Mouse (Mus musculus) CH12.LX (cell line): Measurements from ENCODE around the gene Ntm. TPM values are rescaled to one million over a fixed set of nuclear protein-coding genes. Genes with fewer than 3 reads are reported as not detected.

Experiments used
- DNase-seq: peaks from one replicate; pipeline ENCODE4 v3.0.0-alpha.2; 2013; ENCODE audit errors: extremely low read depth
- H3K27ac ChIP-seq: 2 replicates; pipeline ENCODE4 v1.5.1; 2012; ENCODE audit warnings: low read depth, mild to moderate bottlenecking, control low read depth, moderate library complexity; ENCODE audit not compliant: insufficient read depth
- H3K27me3 ChIP-seq: replicated peaks from 2 replicates; pipeline ENCODE3; 2012; ENCODE audit warnings: inconsistent platforms
- H3K36me3 ChIP-seq, 2 experiments: replicated peaks in 1 of 2; 2 replicates each; pipeline versions ENCODE3 to v1.6.1; 2012; ENCODE audit warnings: inconsistent platforms in 1 of 2, low read length in 1 of 2, mild to moderate bottlenecking in 1 of 2, mixed read lengths in 1 of 2, moderate library complexity in 1 of 2; ENCODE audit not compliant: control insufficient read depth in 1 of 2, insufficient read depth in 1 of 2
- H3K4me1 ChIP-seq, 2 experiments: 2 replicates each; pipeline ENCODE4 v1.6.1; 2012; ENCODE audit warnings: inconsistent platforms in 1 of 2, moderate library complexity in 1 of 2; ENCODE audit not compliant: insufficient read depth in 2 of 2, control insufficient read depth in 1 of 2
- H3K4me2 ChIP-seq: 2 replicates; pipeline ENCODE4 v1.6.1; 2012; ENCODE audit warnings: low read depth, mild to moderate bottlenecking, control low read depth; ENCODE audit not compliant: poor library complexity, insufficient read depth, severe bottlenecking
- H3K4me3 ChIP-seq, 3 experiments: fragments of 150-350 bp in 1 of 3; sonication (generic) in 1 of 3; replicated peaks in 1 of 3; 2 replicates each; pipeline versions ENCODE3 to v1.5.1; 2011 to 2012; ENCODE audit warnings: low read depth in 2 of 3, low read length in 2 of 3, mild to moderate bottlenecking in 2 of 3, moderate library complexity in 2 of 3, control low read depth in 1 of 3, improper control_type of control experiment in 1 of 3, inconsistent platforms in 1 of 3, mixed read lengths in 1 of 3; ENCODE audit not compliant: poor library complexity in 1 of 3
- H3K79me2 ChIP-seq: replicated peaks from 2 replicates; pipeline ENCODE4 v1.6.1; 2012; ENCODE audit warnings: mild to moderate bottlenecking, moderate library complexity; ENCODE audit not compliant: control insufficient read depth, poor library complexity, insufficient read depth, severe bottlenecking; ENCODE audit errors: extremely low read depth
- H3K9ac ChIP-seq: 2 replicates; pipeline ENCODE4 v1.6.1; 2012; ENCODE audit warnings: low read depth, mild to moderate bottlenecking, control low read depth, moderate library complexity; ENCODE audit not compliant: insufficient read depth
- H3K9me3 ChIP-seq: replicated peaks from 2 replicates; pipeline ENCODE3; 2012; ENCODE audit warnings: low read length, inconsistent platforms, mixed read lengths
- CHD2 ChIP-seq: IDR thresholded peaks from 2 replicates; pipeline ENCODE4 v1.6.1; 2011; ENCODE audit warnings: low read length, improper control_type of control experiment
- EP300 ChIP-seq: IDR thresholded peaks from 2 replicates; pipeline ENCODE4 v1.6.1; 2011; ENCODE audit warnings: low read length, improper control_type of control experiment
- GABPA ChIP-seq: IDR thresholded peaks from 2 replicates; pipeline ENCODE4 v1.6.1; 2012; ENCODE audit warnings: low read depth, low read length, improper control_type of control experiment, inconsistent platforms; ENCODE audit not compliant: insufficient replicate concordance
- HCFC1 ChIP-seq: IDR thresholded peaks from 2 replicates; pipeline ENCODE4 v1.6.1; 2012; ENCODE audit warnings: low read depth, mild to moderate bottlenecking, inconsistent platforms, low read length, improper control_type of control experiment
- JUND ChIP-seq: conservative IDR thresholded peaks from 2 replicates; pipeline ENCODE4 v1.6.1; 2011; ENCODE audit warnings: low read depth, low read length, improper control_type of control experiment
- KAT2A ChIP-seq: IDR thresholded peaks from 2 replicates; pipeline ENCODE4 v1.6.1; 2012; ENCODE audit warnings: low read length, improper control_type of control experiment, inconsistent platforms; ENCODE audit not compliant: insufficient replicate concordance
- MAX ChIP-seq: IDR thresholded peaks from 2 replicates; pipeline ENCODE4 v1.6.1; 2011; ENCODE audit warnings: low read length, improper control_type of control experiment
- MEF2A ChIP-seq: IDR thresholded peaks from 2 replicates; pipeline ENCODE4 v1.6.1; 2014; ENCODE audit warnings: low read depth, mild to moderate bottlenecking, inconsistent platforms, low read length, improper control_type of control experiment, borderline replicate concordance
- MXI1 ChIP-seq: IDR thresholded peaks from 2 replicates; pipeline ENCODE4 v1.6.1; 2011; ENCODE audit warnings: mild to moderate bottlenecking, low read depth, low read length, improper control_type of control experiment
- NELFE ChIP-seq: IDR thresholded peaks from 2 replicates; pipeline ENCODE4 v1.6.1; 2011; ENCODE audit warnings: low read depth, low read length, improper control_type of control experiment
- NRF1 ChIP-seq: IDR thresholded peaks from 2 replicates; pipeline ENCODE4 v1.6.1; 2014; ENCODE audit warnings: low read depth, mild to moderate bottlenecking, inconsistent platforms, low read length, improper control_type of control experiment, moderate library complexity
- PAX5 ChIP-seq: IDR thresholded peaks from 2 replicates; pipeline ENCODE4 v1.6.1; 2012; ENCODE audit warnings: low read length, inconsistent platforms, mixed read lengths
- POLR2A ChIP-seq: IDR thresholded peaks from 2 replicates; pipeline ENCODE4 v1.6.1; 2011; ENCODE audit warnings: low read depth, mild to moderate bottlenecking, improper control_type of control experiment, low read length
- RAD21 ChIP-seq: IDR thresholded peaks from 2 replicates; pipeline ENCODE4 v1.6.1; 2011; ENCODE audit warnings: low read depth, mild to moderate bottlenecking, low read length, improper control_type of control experiment, moderate library complexity
- RCOR1 ChIP-seq: conservative IDR thresholded peaks from 2 replicates; pipeline ENCODE4 v1.6.1; 2012; ENCODE audit warnings: low read depth, mild to moderate bottlenecking, inconsistent platforms, low read length, improper control_type of control experiment
- SIN3A ChIP-seq: IDR thresholded peaks from 2 replicates; pipeline ENCODE4 v1.6.1; 2012; ENCODE audit warnings: low read length, improper control_type of control experiment, inconsistent platforms
- TBP ChIP-seq: conservative IDR thresholded peaks from 2 replicates; pipeline ENCODE4 v1.6.1; 2011; ENCODE audit warnings: low read depth, low read length, improper control_type of control experiment
- TCF12 ChIP-seq: IDR thresholded peaks from 2 replicates; pipeline ENCODE4 v1.6.1; 2014; ENCODE audit warnings: low read depth, mild to moderate bottlenecking, inconsistent platforms, low read length, improper control_type of control experiment
- USF1 ChIP-seq: IDR thresholded peaks from 2 replicates; pipeline ENCODE4 v1.6.1; 2014; ENCODE audit warnings: low read depth, mild to moderate bottlenecking, inconsistent platforms, low read length, improper control_type of control experiment
- ZC3H11A ChIP-seq: IDR thresholded peaks from 2 replicates; pipeline ENCODE4 v1.6.1; 2012; ENCODE audit warnings: low read depth, mild to moderate bottlenecking, inconsistent platforms, low read length, improper control_type of control experiment
- ZNF384 ChIP-seq: IDR thresholded peaks from 2 replicates; pipeline ENCODE4 v1.6.1; 2012; ENCODE audit warnings: low read depth, low read length, improper control_type of control experiment, inconsistent platforms
- dilution Hi-C: fragments of 300-500 bp; cut with MboI; formaldehyde crosslinking; loops from 2 replicates; pipeline ENCODE4 v1.14.3; 2020; ENCODE audit warnings: low sequenced_read_pairs; ENCODE audit not compliant: extremely low pct_unique_long_range_greater_than_20kb, extremely low pct_ligation_motif_present
- in situ Hi-C: fragments of 300-500 bp; cut with MboI; formaldehyde crosslinking; loops from 3 replicates; pipeline ENCODE4 v1.14.3; 2019; ENCODE audit warnings: low sequenced_read_pairs, low pct_ligation_motif_present, low pct_unique_long_range_greater_than_20kb, mixed read lengths
- polyA plus RNA-seq: library from polyadenylated mRNA; unstranded; fragments of >175 nt; gene quantifications from 2 replicates; pipeline ENCODE4 v1.2.1, GENCODE M21; 2012; ENCODE audit warnings: low read depth; ENCODE audit not compliant: insufficient read length
- total RNA-seq, 2 experiments: library from RNA; depleted of rRNA; stranded (reverse); fragments of 300-350 nt in 1 of 2; fragments of >200 nt in 1 of 2; gene quantifications; 2 replicates each; pipeline ENCODE4 v1.2.3; 2012 to 2014

Ntm gene
- total and polyA plus RNA-seq, 3 experiments, result not detected

DNA sequence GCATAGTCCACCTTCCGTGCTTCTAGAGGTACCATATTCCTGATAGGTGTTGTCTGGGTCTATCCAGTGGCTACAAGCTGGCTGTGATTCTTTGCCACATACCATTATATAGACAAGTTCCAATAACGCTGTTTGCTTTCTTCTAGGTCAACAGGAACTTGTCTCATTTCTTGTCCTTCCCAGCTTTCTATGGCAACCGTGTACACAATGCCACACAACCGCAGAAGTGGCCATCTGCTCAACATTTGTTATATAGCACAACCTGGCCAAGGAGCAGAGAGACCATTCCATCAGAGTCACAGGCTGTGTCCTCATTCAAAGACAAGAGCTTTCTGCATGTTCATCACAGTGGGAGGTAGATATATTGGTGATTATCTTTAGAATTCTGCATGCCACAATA lies 404.0 kb downstream of the Ntm start:
- TF ChIP-seq HCFC1 (no peak), PAX5 (no peak), EP300 (no peak)
- dilution Hi-C loops (no loop called here), in situ Hi-C loops (no loop called here)
- Histone ChIP-seq H3K4me3 (no peak overlapping the region), H3K9me3 (peaks cover 40% of the 10 kb centered on the region), H3K27me3 (no peaks in the 10 kb centered on the region), H3K36me3 (no peaks in the 10 kb centered on the region), H3K4me1 (no peaks in the 10 kb centered on the region), H3K4me2 (no peak overlapping the region), H3K27ac (no peak overlapping the region), H3K79me2 (no peaks in the 10 kb centered on the region), H3K9ac (no peak overlapping the region)
- no peak for DNase-seq

DNA sequence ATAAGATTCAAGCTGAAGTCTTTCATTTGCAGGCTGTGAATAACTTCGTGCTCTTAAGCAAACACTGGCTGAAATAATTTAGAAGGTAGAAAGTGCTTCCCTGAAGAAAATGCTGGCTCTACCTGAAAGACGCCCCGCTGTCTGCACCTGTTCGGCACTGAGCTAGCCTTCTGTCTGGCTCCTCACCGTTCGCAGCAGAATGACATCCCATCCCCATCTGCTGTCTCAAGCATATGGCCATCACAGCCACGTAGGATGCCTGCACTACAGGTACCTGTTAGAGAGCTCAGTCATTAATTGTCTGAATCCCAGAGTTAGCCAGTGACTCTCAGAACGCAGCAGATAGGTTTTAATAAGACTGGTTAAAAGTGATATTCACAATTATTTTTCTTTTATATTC lies 412.4 kb downstream of the Ntm start:
- no peaks in the 10 kb centered on the region for H3K36me3 ChIP-seq
- no peaks in the 10 kb centered on the region for H3K27me3 ChIP-seq
- dilution Hi-C loops, result no loop called here
- no peak for DNase-seq
- H3K4me3 ChIP-seq, result no peak overlapping the region
- no peak overlapping the region for H3K27ac ChIP-seq
- no peak overlapping the region for H3K4me2 ChIP-seq
- peaks cover 52% of the 10 kb centered on the region for H3K9me3 ChIP-seq
- H3K9ac ChIP-seq, result no peak overlapping the region
- H3K4me1 ChIP-seq, result no peaks in the 10 kb centered on the region
- no peaks in the 10 kb centered on the region for H3K79me2 ChIP-seq
- no peak for TF ChIP-seq SIN3A
- no peak for TF ChIP-seq RAD21
- TF ChIP-seq TBP, result no peak
- no peak for TF ChIP-seq NELFE
- TF ChIP-seq MEF2A, result no peak
- TF ChIP-seq ZNF384, result no peak
- no peak for TF ChIP-seq MXI1
- no peak for TF ChIP-seq KAT2A
- TF ChIP-seq USF1, result no peak
- TF ChIP-seq CHD2, result no peak
- TF ChIP-seq TCF12, result no peak
- TF ChIP-seq NRF1, result no peak
- no peak for TF ChIP-seq POLR2A
- no peak for TF ChIP-seq ZC3H11A
- no peak for TF ChIP-seq GABPA
- no peak for TF ChIP-seq MAX
- no peak for TF ChIP-seq JUND
- TF ChIP-seq RCOR1, result no peak
- TF ChIP-seq, all 38 proteins: peak for 0
- in situ Hi-C loops, result no loop called here
